Mouse (Mus musculus) limb, embryonic 11.5 days (tissue): Measurements from ENCODE around the gene Cer1. TPM values are rescaled to one million over a fixed set of nuclear protein-coding genes. Genes with fewer than 3 reads are reported as not detected.

Experiments used
- ATAC-seq: fragments of 200-750 bp; cut with Nextera tagmentation; 2 replicates; pipeline ENCODE4 v1.8.0; 2017; ENCODE audit warnings: low read depth; ENCODE audit not compliant: insufficient number of reproducible peaks, low FRiP score, low TSS enrichment
- DNase-seq: peaks from one replicate; pipeline ENCODE4 v3.0.0-alpha.2; 2015; ENCODE audit warnings: low spot score
- H3K27ac ChIP-seq: fragments of 300-500 bp; sonication (generic); replicated peaks from 2 replicates; pipeline ENCODE4 v1.5.1; 2014; ENCODE audit warnings: low read depth, mild to moderate bottlenecking, low read length
- H3K27me3 ChIP-seq: fragments of 300-500 bp; sonication (generic); 2 replicates; pipeline ENCODE4 v1.6.1; 2014; ENCODE audit warnings: mild to moderate bottlenecking, low read length, mixed read lengths; ENCODE audit not compliant: control insufficient read depth, insufficient read depth
- H3K36me3 ChIP-seq: fragments of 300-500 bp; sonication (generic); 2 replicates; pipeline ENCODE4 v1.6.1; 2014; ENCODE audit warnings: mild to moderate bottlenecking, low read length, moderate library complexity, mixed read lengths; ENCODE audit not compliant: control insufficient read depth, insufficient read depth
- H3K4me1 ChIP-seq: fragments of 300-500 bp; sonication (generic); 2 replicates; pipeline ENCODE4 v1.6.1; 2014; ENCODE audit warnings: low read length, mixed read lengths; ENCODE audit not compliant: control insufficient read depth, insufficient read depth
- H3K4me2 ChIP-seq: fragments of 300-500 bp; sonication (generic); 2 replicates; pipeline ENCODE4 v1.6.1; 2014; ENCODE audit warnings: low read depth, mild to moderate bottlenecking, moderate library complexity; ENCODE audit not compliant: severe bottlenecking
- H3K4me3 ChIP-seq: fragments of 300-500 bp; sonication (generic); 2 replicates; pipeline ENCODE4 v1.5.1; 2014; ENCODE audit warnings: low read depth, low read length
- H3K9ac ChIP-seq: fragments of 300-500 bp; sonication (generic); 2 replicates; pipeline ENCODE4 v1.6.1; 2014; ENCODE audit warnings: mild to moderate bottlenecking, low read length
- H3K9me3 ChIP-seq: fragments of 300-500 bp; sonication (generic); 2 replicates; pipeline ENCODE4 v1.6.1; 2016; ENCODE audit warnings: low read length; ENCODE audit not compliant: control insufficient read depth
- WGBS: fragments of 180-500 bp; shearing (Covaris S2); extraction: QIAGEN DNeasy Blood & Tissue Kit; methylation state at CpG from one replicate; pipeline ENCODE4 v1.1.7; 2014; 5-methylcytosine and 5-hydroxymethylcytosine counted together
- polyA plus RNA-seq: library from polyadenylated mRNA; unstranded; fragments of >200 nt; fragmentation: Nextera tagmentation; extraction: Ambion mirVana; gene quantifications from 2 replicates; pipeline ENCODE4 v1.2.1, GENCODE M21; 2014

Cer1 gene
- polyA plus RNA-seq, 1 experiment from 2014 or later: 0.21 TPM

DNA sequence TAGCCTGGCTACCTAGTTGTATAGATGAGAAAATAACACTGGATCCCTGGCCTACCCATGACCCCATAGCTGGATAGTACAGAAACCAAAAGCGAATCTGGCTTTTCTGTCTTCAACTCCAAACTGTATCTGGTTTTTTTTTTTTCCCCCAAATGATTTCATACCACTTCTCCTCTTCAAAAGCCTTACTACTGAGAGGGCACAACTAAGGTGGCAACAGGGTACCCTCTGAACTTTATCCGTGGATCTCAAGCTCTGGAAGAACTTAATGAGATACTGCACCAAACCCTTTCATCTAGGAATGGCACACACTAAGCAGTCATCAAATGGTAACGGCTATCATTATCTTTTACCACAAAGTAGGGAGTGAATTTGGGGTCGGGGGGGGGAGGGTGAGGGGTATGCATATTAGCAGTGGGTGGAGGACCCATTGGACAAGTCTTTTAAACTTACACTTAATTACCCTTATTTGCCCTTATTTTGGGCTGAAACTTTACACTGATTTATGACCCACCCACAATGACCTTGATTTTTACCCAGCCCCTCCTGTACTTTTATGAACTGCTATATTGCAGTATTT, 26.4 kb downstream of the Cer1 start:
- H3K4me1 ChIP-seq: no peaks in the 10 kb centered on the region
- no peaks in the 10 kb centered on the region for H3K9me3 ChIP-seq
- H3K4me3 ChIP-seq: peak overlapping the region; percentile 80
- no peak for ATAC-seq
- WGBS: 31% methylated on average over 4 of the region's 4 CpGs
- H3K27me3 ChIP-seq: no peaks in the 10 kb centered on the region
- no peaks in the 10 kb centered on the region for H3K36me3 ChIP-seq
- H3K9ac ChIP-seq: peak overlapping the region; percentile 88
- peak overlapping the region; percentile 60 for H3K4me2 ChIP-seq
- no peak overlapping the region for H3K27ac ChIP-seq
- DNase-seq: no peak

GRCm38 (mm10) chr4:82856986-82857385, 28.0 kb downstream of the Cer1 start:
- no peak for DNase-seq
- Histone ChIP-seq H3K4me2 (no peak overlapping the region), H3K36me3 (no peaks in the 10 kb centered on the region), H3K9ac (no peak overlapping the region), H3K27me3 (no peaks in the 10 kb centered on the region), H3K4me1 (no peaks in the 10 kb centered on the region), H3K4me3 (no peak overlapping the region), H3K9me3 (no peaks in the 10 kb centered on the region), H3K27ac (no peak overlapping the region)
- ATAC-seq: no peak
- WGBS: 89% methylated on average over 3 of the region's 3 CpGs

DNA sequence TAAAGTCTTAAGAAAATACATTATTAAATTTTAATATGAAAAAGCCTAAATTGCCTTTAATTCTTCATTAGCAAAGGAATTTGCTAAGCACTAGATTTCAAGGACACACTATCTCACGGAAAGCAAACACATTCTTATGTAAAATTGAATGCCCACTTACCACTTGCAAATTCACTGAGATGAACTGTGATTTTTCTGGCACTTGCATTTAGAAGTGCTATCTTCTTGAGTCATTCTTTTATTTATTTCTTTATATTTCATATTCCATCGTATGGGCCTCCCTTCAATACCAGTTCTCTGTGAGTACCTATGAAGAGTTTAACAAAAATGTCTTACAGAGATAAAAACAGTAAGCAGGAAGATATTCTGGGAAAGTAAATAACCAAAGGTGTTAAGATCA, 31.1 kb downstream of the Cer1 start:
- Histone ChIP-seq H3K27me3 (no peaks in the 10 kb centered on the region), H3K9me3 (no peaks in the 10 kb centered on the region), H3K4me1 (no peaks in the 10 kb centered on the region), H3K9ac (no peak overlapping the region), H3K4me3 (no peak overlapping the region), H3K36me3 (no peaks in the 10 kb centered on the region), H3K4me2 (no peak overlapping the region), H3K27ac (no peak overlapping the region)
- 89% methylated on average over 2 of the region's 2 CpGs for WGBS
- ATAC-seq (no peak), DNase-seq (no peak)

DNA sequence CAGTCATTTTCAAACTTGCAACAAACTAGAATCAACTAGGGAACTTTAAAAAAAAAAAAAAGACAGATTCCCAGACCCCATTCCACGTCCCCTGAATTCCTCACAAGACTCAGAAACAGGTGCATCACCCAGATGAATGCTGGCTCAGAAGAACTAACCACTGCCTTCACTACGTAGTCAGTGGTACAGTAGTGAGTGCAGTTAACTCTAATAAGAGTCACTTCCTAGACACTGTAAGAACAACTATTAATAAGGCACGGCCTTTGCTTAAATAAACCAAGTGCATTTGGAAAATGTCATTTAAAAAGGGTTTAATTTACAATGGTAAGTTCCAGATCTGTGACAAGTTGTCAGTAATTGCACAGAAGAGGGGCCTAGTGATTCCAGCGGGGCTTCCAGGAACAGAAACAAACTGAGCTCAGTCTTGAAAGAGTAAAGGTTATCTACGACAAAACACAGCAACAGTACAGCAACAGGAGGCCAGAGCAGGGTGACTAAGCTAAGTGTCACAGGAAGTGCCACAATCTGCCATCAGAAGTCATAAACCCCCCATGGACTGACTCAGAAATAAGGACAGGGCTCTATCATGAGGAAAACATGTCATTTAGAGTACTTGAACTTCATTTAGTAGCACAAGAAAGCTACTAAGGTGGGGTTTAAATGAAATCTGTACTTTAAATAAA, 36.3 kb downstream of the Cer1 start:
- ATAC-seq (no peak), DNase-seq (no peak)
- Histone ChIP-seq H3K27me3 (no peaks in the 10 kb centered on the region), H3K4me1 (no peaks in the 10 kb centered on the region), H3K36me3 (no peaks in the 10 kb centered on the region), H3K4me2 (no peak overlapping the region), H3K4me3 (no peak overlapping the region), H3K9ac (no peak overlapping the region), H3K9me3 (no peaks in the 10 kb centered on the region), H3K27ac (no peak overlapping the region)
- WGBS: 47% methylated on average over 5 of the region's 5 CpGs

GRCm38 (mm10) chr4:82837526-82838240, 47.3 kb downstream of the Cer1 start:
- DNase-seq (no peak), ATAC-seq (no peak)

More at GRCm38 (mm10) chr4:82837526-82838240, 47.3 kb downstream of the Cer1 start:
- Histone ChIP-seq H3K9ac (no peak overlapping the region), H3K27ac (no peak overlapping the region), H3K4me2 (no peak overlapping the region), H3K9me3 (no peaks in the 10 kb centered on the region), H3K4me1 (no peaks in the 10 kb centered on the region), H3K4me3 (no peak overlapping the region), H3K36me3 (no peaks in the 10 kb centered on the region; the same call in 1 of the 2 replicates), H3K27me3 (no peaks in the 10 kb centered on the region)
- WGBS: 84% methylated on average over 3 of the region's 3 CpGs

Other genes starting within 250 kb of the Cer1 start
- gene Nfib, start 179.4 kb downstream of the Cer1 start, polyA plus RNA-seq: 31.8 and 36.0 TPM in 2 replicates
- gene Zdhhc21, start 25.2 kb downstream of the Cer1 start, polyA plus RNA-seq: 10.1 and 11.4 TPM in 2 replicates
- 15.1 and 18.0 TPM in 2 replicates for gene Frem1, start 167.2 kb upstream of the Cer1 start, polyA plus RNA-seq